Mouse (Mus musculus) neural tube, embryonic 13.5 days (tissue): ENCODE results near the gene Slc36a3. TPM values are rescaled to one million over a fixed set of nuclear protein-coding genes. Genes with fewer than 3 reads are reported as not detected.

Experiments
- ATAC-seq: fragments of 200-750 bp; cut with Nextera tagmentation; 2 replicates; pipeline ENCODE4 v1.8.0; 2017; ENCODE audit warnings: low read depth, mild to moderate bottlenecking, moderate TSS enrichment, moderate library complexity
- H3K27ac ChIP-seq: fragments of 300-500 bp; sonication (generic); replicated peaks from 2 replicates; pipeline ENCODE4 v1.5.1; 2015; ENCODE audit warnings: moderate library complexity, mild to moderate bottlenecking, inconsistent platforms
- H3K27me3 ChIP-seq: fragments of 300-500 bp; sonication (generic); 2 replicates; pipeline ENCODE4 v1.6.1; 2015; ENCODE audit warnings: mild to moderate bottlenecking, inconsistent platforms
- H3K36me3 ChIP-seq: fragments of 300-500 bp; sonication (generic); 2 replicates; pipeline ENCODE4 v1.6.1; 2015; ENCODE audit warnings: mild to moderate bottlenecking, inconsistent platforms
- H3K4me1 ChIP-seq: fragments of 300-500 bp; sonication (generic); replicated peaks from 2 replicates; pipeline ENCODE4 v1.6.1; 2015; ENCODE audit warnings: inconsistent platforms
- H3K4me2 ChIP-seq: fragments of 300-500 bp; sonication (generic); 2 replicates; pipeline ENCODE4 v1.6.1; 2015; ENCODE audit warnings: inconsistent platforms, mild to moderate bottlenecking, moderate library complexity
- H3K4me3 ChIP-seq: fragments of 300-500 bp; sonication (generic); 2 replicates; pipeline ENCODE4 v1.5.1; 2015; ENCODE audit warnings: mild to moderate bottlenecking, inconsistent platforms
- H3K9ac ChIP-seq: fragments of 300-500 bp; sonication (generic); 2 replicates; pipeline ENCODE4 v1.6.1; 2015; ENCODE audit warnings: moderate library complexity, mild to moderate bottlenecking, inconsistent platforms
- H3K9me3 ChIP-seq: fragments of 300-500 bp; sonication (generic); 2 replicates; pipeline ENCODE4 v1.6.1; 2016; ENCODE audit warnings: inconsistent platforms
- WGBS: fragments of 180-500 bp; shearing (Covaris S2); methylation state at CpG from one replicate; pipeline ENCODE4 v1.1.7; 2015; 5-methylcytosine and 5-hydroxymethylcytosine counted together
- polyA plus RNA-seq: library from polyadenylated mRNA; unstranded; fragments of >200 nt; fragmentation: Nextera tagmentation; extraction: Ambion mirVana; gene quantifications from 2 replicates; pipeline ENCODE4 v1.2.1, GENCODE M21; 2015

Slc36a3 gene
- polyA plus RNA-seq, 1 experiment from 2014 or later: not detected

DNA sequence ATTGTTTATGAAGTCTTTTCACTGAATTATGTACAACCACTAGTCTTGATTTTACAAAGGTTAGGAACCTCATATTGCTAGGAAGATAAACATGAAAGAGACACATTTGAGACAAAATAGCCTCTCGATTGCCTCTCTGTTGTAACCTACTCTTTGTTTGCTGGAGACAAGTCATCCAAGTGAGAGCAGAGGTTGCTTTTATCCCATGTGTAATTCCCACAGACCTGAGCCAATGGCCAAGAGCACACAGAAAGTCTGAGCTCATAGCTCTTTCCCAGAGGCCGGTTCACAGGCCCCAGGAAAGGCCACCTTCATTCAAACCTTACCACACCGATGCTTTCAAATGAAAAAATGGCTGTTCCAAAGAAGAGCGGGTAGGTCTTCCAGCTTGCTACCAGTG is 17.0 kb upstream of the Slc36a3 start:
- WGBS: 92% methylated on average over 4 of the region's 4 CpGs
- Histone ChIP-seq H3K9ac (no peak overlapping the region), H3K4me1 (no peaks in the 10 kb centered on the region), H3K4me2 (no peak overlapping the region), H3K9me3 (no peaks in the 10 kb centered on the region), H3K27ac (no peak overlapping the region), H3K27me3 (no peaks in the 10 kb centered on the region), H3K4me3 (no peak overlapping the region), H3K36me3 (no peaks in the 10 kb centered on the region)
- ATAC-seq: no peak

DNA sequence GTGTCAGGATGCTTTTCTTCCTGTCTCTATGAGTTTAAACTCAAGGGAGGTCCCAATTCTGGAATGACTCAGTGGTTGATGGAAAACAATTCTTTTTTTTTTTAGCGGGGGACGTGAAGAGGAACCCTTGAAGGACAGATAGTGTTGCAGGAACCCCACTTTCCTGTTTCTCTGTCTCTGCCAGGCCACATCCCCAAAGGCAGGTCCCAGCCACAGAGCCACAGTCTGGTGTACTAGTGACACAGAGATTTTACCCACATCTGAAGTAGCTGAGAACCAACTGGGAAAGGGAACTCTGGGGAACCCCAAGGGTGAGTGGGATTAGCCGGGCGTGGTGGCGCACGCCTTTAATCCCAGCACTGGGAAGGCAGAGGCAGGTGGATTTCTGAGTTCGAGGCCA is 14.2 kb upstream of the Slc36a3 start:
- Histone ChIP-seq H3K27ac (no peak overlapping the region), H3K27me3 (no peaks in the 10 kb centered on the region), H3K36me3 (no peaks in the 10 kb centered on the region), H3K4me2 (no peak overlapping the region), H3K4me3 (no peak overlapping the region), H3K9me3 (no peaks in the 10 kb centered on the region), H3K9ac (no peak overlapping the region), H3K4me1 (no peaks in the 10 kb centered on the region)
- 93% methylated on average over 7 of the region's 7 CpGs for WGBS
- no peak for ATAC-seq

DNA sequence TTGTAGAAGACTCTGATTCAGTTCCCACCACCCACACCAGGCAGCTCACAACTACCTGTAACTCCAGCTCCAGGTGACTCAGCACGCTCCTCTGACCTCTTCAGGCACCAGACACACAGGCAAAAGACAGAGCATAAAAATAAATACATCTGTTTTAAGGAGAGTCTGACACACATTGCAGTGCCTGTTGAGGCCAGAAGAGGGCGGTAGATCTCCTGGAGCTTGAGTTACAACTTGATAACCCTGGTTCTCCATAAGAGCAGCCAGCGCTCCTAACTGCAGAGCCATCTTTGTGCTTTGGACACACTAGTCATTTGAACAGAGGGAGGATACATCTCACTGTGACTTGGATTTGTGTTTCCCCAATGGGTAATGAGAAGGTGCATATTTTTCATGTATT is 13.2 kb upstream of the Slc36a3 start:
- H3K27ac ChIP-seq: no peak overlapping the region
- 42% methylated on average over 3 of the region's 3 CpGs for WGBS
- no peak overlapping the region for H3K4me2 ChIP-seq
- H3K9ac ChIP-seq: no peak overlapping the region
- H3K9me3 ChIP-seq: no peaks in the 10 kb centered on the region
- no peak overlapping the region for H3K4me3 ChIP-seq
- ATAC-seq: no peak
- no peaks in the 10 kb centered on the region for H3K27me3 ChIP-seq
- H3K36me3 ChIP-seq: no peaks in the 10 kb centered on the region
- no peaks in the 10 kb centered on the region for H3K4me1 ChIP-seq

DNA sequence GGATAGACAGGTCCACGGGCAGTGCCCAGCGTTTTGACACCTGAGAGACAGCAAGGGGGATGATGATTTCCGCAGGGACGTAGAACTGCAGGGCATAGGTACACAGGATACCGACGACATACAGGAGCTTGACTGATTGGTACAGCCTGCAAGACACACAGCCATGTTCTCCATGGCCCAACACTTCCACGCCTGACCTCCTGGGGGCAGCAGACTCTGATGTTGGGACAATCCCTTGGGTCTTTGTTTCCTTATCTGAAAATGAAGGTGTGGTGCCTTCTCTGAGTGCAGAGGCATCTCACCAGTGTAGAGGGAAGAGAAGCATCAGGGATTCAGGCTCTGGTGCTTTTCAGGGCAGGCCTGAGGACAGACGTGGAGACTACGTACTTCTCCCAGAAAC is 11.2 kb upstream of the Slc36a3 start:
- Histone ChIP-seq H3K4me3 (no peak overlapping the region), H3K9ac (no peak overlapping the region), H3K36me3 (no peaks in the 10 kb centered on the region), H3K27ac (no peak overlapping the region), H3K9me3 (no peaks in the 10 kb centered on the region), H3K4me2 (no peak overlapping the region), H3K4me1 (no peaks in the 10 kb centered on the region), H3K27me3 (no peaks in the 10 kb centered on the region)
- 57% methylated on average over 9 of the region's 9 CpGs for WGBS
- no peak for ATAC-seq

DNA sequence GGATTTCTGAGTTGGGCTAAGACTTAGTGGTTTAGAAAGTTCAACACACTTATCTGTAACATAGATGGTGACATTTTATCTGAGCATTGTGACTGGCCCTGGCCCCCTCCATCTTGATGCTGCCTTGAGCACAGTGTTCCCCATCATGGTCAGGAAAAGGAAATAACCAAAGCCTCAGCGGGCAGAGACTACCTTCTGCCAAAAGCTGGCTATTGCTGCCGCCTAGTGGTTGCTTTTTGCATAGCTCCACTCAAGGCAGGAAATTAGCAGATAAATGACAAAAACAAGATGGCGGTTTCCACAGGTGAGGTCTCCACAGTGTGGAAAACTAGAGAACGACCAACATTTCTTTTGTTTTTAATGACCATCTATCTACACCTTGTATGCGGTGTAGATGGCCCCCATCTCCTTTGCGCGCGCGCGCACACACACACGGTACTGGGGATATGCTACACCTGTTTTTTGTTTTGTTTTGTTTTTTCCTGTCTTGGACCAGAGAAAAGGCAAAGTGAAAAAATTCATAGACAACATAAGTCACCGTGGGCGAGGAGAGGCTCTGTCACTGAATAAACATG is 7.4 kb upstream of the Slc36a3 start:
- no peaks in the 10 kb centered on the region for H3K36me3 ChIP-seq
- no peak for ATAC-seq
- H3K4me1 ChIP-seq: no peaks in the 10 kb centered on the region
- no peaks in the 10 kb centered on the region for H3K9me3 ChIP-seq
- no peak overlapping the region for H3K4me3 ChIP-seq
- whole genome bisulfite sequencing: 55% methylated on average over 13 of the region's 13 CpGs
- H3K4me2 ChIP-seq: no peak overlapping the region
- no peak overlapping the region for H3K27ac ChIP-seq
- H3K9ac ChIP-seq: no peak overlapping the region
- no peaks in the 10 kb centered on the region for H3K27me3 ChIP-seq

DNA sequence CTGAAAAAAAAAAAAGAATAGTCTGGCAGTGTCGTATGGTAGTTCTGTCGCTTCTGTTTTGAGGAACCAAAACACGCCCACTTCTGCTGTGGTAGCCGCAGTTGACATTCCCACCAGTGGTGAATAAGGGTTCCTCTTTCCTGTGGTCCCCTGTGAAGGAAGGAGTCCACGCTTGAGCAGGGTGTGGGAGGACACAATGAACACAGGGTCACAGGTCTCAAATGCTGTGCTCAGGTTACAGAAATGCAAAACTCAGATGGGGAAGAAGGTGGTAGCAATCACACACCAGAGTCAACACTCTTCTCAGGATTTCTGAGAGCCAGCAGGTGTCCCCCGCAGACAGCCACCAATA is 3.5 kb upstream of the Slc36a3 start:
- Histone ChIP-seq H3K27me3 (no peaks in the 10 kb centered on the region), H3K27ac (no peak overlapping the region), H3K9ac (no peak overlapping the region), H3K9me3 (no peaks in the 10 kb centered on the region), H3K36me3 (no peaks in the 10 kb centered on the region), H3K4me3 (no peak overlapping the region), H3K4me2 (no peak overlapping the region), H3K4me1 (no peaks in the 10 kb centered on the region)
- ATAC-seq: no peak
- 83% methylated on average over 6 of the region's 6 CpGs for WGBS

DNA sequence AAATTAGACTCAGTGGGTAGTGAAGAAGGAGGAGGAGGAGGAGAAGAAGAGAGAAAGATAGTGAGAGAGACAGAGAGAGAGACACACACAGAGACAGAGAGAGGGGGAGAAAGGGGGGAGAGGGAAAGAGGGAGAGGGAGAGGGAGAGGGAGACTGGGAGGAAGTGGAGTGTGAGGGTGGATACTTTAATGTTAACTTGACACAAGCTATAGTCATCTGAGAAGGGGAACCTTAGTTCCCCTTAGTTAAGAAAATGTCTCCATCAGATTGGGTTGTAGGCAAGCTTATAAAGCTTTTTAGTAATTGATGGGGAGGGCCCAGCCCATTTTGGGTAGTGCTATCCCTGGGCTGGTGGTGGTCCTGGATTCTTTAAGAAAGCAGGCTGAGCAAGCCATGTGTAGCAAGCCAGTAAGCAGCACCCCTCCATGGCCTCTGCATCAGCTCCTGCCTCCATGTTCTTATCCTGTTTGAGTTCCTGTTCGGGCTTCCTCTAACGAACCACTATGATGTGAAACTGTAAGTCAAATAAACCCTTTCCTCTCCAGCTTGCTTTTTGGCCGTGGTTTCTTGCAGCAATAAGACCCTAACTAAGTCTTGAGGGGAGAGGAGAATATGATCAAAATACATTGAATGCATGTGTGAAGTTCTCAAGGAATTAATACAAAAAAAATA is 3.0 kb upstream of the Slc36a3 start:
- ATAC-seq: no peak
- Histone ChIP-seq H3K4me1 (no peaks in the 10 kb centered on the region), H3K27ac (no peak overlapping the region), H3K9me3 (no peaks in the 10 kb centered on the region), H3K4me3 (no peak overlapping the region), H3K4me2 (no peak overlapping the region), H3K36me3 (no peaks in the 10 kb centered on the region), H3K27me3 (no peaks in the 10 kb centered on the region), H3K9ac (no peak overlapping the region)
- 71% methylated on average over 3 of the region's 3 CpGs for WGBS

DNA sequence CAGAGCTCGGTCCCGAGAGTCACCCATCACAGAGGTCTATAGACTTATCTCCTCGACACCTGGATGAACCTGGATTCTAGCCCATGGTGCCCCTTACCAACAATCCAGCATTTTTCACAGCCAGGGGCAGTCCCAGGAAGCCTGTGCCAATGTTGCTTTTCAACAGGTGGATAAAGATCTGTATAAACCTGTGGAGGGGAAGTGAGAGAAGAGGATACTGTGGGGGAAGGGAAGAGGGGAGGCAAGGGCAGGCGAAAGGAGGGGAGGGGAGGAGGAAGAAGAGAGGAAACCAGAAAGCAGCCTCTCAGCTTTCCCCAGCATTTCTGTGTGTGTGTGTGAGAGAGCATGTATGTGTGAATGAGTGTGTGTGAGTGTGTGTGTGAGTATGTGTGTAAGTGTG is 3.0 kb downstream of the Slc36a3 start:
- Histone ChIP-seq H3K36me3 (no peaks in the 10 kb centered on the region), H3K9me3 (no peaks in the 10 kb centered on the region), H3K27ac (no peak overlapping the region), H3K27me3 (no peaks in the 10 kb centered on the region), H3K4me3 (no peak overlapping the region), H3K9ac (no peak overlapping the region), H3K4me2 (no peak overlapping the region), H3K4me1 (no peaks in the 10 kb centered on the region)
- WGBS: 74% methylated on average over 4 of the region's 4 CpGs
- ATAC-seq: no peak

DNA sequence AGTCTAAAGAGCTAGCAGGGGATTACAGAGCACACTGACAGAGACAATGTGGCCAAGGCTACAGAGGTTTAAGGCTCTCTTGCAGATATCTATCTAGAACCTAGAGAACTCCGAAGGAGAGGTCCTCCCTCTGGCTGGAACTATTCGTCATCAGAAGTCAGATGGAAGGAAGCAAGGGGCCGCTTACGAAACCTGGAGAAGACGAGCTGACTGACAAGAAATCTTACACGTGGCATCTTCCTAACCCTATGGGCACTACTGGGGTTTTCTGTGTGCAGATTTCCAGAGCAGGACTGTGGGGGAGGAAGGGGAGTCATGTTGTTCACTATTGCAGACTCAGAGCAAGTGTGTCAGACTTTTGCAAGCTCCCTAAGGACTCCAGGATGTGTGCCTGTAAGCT is 4.1 kb downstream of the Slc36a3 start:
- H3K27me3 ChIP-seq: no peaks in the 10 kb centered on the region
- H3K4me1 ChIP-seq: no peaks in the 10 kb centered on the region
- 69% methylated on average over 6 of the region's 6 CpGs for WGBS
- no peak overlapping the region for H3K9ac ChIP-seq
- H3K27ac ChIP-seq: no peak overlapping the region
- no peak overlapping the region for H3K4me3 ChIP-seq
- no peak overlapping the region for H3K4me2 ChIP-seq
- no peaks in the 10 kb centered on the region for H3K36me3 ChIP-seq
- ATAC-seq: no peak
- no peaks in the 10 kb centered on the region for H3K9me3 ChIP-seq

DNA sequence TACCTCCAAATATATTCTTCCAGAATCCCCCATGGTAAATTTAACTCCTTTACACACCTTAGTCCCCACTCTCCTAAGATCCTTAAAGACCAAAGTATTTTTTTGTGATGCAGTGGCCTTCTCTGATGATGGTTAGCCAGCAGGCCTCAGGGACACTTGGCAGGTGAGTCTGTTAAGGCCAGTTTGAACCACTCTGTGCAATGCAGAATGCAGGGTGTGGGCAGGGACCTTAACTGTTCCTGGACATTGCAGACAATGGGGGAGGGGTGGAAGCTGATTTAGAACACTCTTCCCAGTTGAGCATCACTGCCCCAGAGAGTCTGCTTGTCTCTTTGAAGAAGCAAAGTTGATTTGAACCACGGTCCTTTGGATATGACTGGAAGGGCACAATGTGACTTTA is 4.7 kb downstream of the Slc36a3 start:
- H3K9me3 ChIP-seq: no peaks in the 10 kb centered on the region
- no peak overlapping the region for H3K9ac ChIP-seq
- H3K4me2 ChIP-seq: no peak overlapping the region
- 47% methylated on average over 1 of the region's 1 CpGs for WGBS
- no peaks in the 10 kb centered on the region for H3K27me3 ChIP-seq
- no peak overlapping the region for H3K4me3 ChIP-seq
- H3K27ac ChIP-seq: no peak overlapping the region
- H3K36me3 ChIP-seq: no peaks in the 10 kb centered on the region
- H3K4me1 ChIP-seq: no peaks in the 10 kb centered on the region
- no peak for ATAC-seq

DNA sequence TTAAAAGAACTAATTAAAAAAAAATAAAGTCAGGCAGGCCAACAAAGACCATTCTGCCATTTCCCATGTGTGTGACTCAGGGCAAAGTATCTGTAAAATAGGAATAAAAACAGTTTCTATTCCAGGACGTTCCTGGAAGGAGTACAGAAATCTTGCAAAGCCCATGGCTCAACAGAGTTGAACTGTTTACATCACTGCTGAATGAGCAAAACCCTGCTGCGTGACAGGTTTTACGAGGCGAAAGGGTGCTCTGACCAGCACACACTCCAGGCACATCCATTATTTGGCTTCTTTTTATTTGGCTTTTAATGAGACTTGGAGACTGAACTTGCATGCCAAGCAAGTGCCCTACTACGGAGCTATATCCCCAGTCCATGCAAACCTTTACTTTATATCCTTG is 7.5 kb downstream of the Slc36a3 start:
- Histone ChIP-seq H3K9ac (no peak overlapping the region), H3K4me3 (no peak overlapping the region), H3K36me3 (no peaks in the 10 kb centered on the region), H3K27me3 (no peaks in the 10 kb centered on the region), H3K9me3 (no peaks in the 10 kb centered on the region), H3K4me1 (no peaks in the 10 kb centered on the region), H3K4me2 (no peak overlapping the region), H3K27ac (no peak overlapping the region)
- WGBS: 70% methylated on average over 5 of the region's 5 CpGs
- ATAC-seq: no peak

DNA sequence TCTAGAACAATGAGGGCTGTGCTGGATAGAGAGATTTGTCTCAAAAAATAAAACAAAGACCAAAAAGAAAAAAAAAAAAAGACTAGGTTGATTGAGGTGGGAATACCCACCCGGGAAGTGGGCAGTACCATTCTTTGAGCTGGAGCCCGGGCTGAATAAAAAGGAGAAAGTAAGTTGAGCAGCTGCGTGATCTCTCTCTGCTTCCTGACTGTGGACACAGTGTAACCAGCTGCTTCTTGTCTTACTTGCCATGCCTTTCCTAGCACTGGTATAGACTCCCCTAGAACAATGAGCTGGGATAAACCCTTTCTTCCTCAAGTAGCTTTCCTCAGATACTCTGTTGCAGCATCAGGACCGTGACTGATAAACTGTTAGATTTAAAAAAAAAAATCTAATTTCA is 10.0 kb downstream of the Slc36a3 start:
- WGBS: 84% methylated on average over 4 of the region's 4 CpGs
- Histone ChIP-seq H3K27ac (no peak overlapping the region), H3K9ac (no peak overlapping the region), H3K9me3 (no peaks in the 10 kb centered on the region), H3K4me2 (no peak overlapping the region), H3K4me3 (no peak overlapping the region), H3K27me3 (no peaks in the 10 kb centered on the region), H3K36me3 (no peaks in the 10 kb centered on the region), H3K4me1 (no peaks in the 10 kb centered on the region)
- ATAC-seq: no peak

DNA sequence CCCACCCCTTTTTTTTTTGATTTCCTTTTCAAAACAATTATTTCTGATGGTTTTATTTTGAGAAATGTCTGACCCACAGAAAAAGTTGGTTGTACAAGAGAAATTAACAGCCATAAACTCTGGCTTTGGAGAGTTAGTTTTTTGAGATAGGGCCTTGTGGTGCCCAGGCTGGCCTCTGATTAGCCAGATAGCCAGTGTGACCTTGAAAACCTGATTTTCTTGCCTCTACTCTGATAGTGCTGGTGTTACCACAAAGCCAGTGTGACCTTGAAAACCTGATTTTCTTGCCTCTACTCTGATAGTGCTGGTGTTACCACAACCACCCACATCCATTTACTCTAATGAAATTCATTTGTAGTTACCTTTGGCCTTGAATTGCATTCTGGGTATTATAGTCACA is 13.9 kb downstream of the Slc36a3 start:
- Histone ChIP-seq H3K36me3 (no peaks in the 10 kb centered on the region), H3K9me3 (no peaks in the 10 kb centered on the region), H3K27ac (no peak overlapping the region), H3K4me2 (no peak overlapping the region), H3K9ac (no peak overlapping the region), H3K4me3 (no peak overlapping the region), H3K27me3 (no peaks in the 10 kb centered on the region), H3K4me1 (no peaks in the 10 kb centered on the region)
- no peak for ATAC-seq
